Mouse (Mus musculus) embryonic facial prominence, embryonic 11.5 days (tissue): Measurements from ENCODE around the gene Maged1. TPM values are rescaled to one million over a fixed set of nuclear protein-coding genes. Genes with fewer than 3 reads are reported as not detected.

Experiments used
- ATAC-seq: fragments of 200-750 bp; cut with Nextera tagmentation; replicated peaks from 2 replicates; pipeline ENCODE4 v1.8.0; 2017; ENCODE audit warnings: low read depth; ENCODE audit not compliant: insufficient number of reproducible peaks, low FRiP score, low TSS enrichment
- DNase-seq: peaks from one replicate; pipeline ENCODE4 v3.0.0-alpha.2; 2015; ENCODE audit warnings: low spot score
- H3K27ac ChIP-seq: fragments of 300-500 bp; sonication (generic); replicated peaks from 2 replicates; pipeline ENCODE4 v1.5.1; 2014; ENCODE audit warnings: mild to moderate bottlenecking, low read depth, low read length, control low read depth
- H3K27me3 ChIP-seq: fragments of 300-500 bp; sonication (generic); 2 replicates; pipeline ENCODE4 v1.6.1; 2014; ENCODE audit warnings: mild to moderate bottlenecking, low read length, moderate library complexity, mixed read lengths; ENCODE audit not compliant: control insufficient read depth, insufficient read depth
- H3K36me3 ChIP-seq: fragments of 300-500 bp; sonication (generic); replicated peaks from 2 replicates; pipeline ENCODE4 v1.6.1; 2014; ENCODE audit warnings: low read depth, mild to moderate bottlenecking, low read length, moderate library complexity, mixed read lengths; ENCODE audit not compliant: control insufficient read depth, insufficient read depth
- H3K4me1 ChIP-seq: fragments of 300-500 bp; sonication (generic); 2 replicates; pipeline ENCODE4 v1.6.1; 2014; ENCODE audit warnings: low read length, mixed read lengths; ENCODE audit not compliant: control insufficient read depth, insufficient read depth
- H3K4me2 ChIP-seq: fragments of 300-500 bp; sonication (generic); 2 replicates; pipeline ENCODE4 v1.6.1; 2014; ENCODE audit warnings: low read depth, mild to moderate bottlenecking, control low read depth, low read length, moderate library complexity
- H3K4me3 ChIP-seq: fragments of 300-500 bp; sonication (generic); 2 replicates; pipeline ENCODE4 v1.5.1; 2014; ENCODE audit warnings: low read depth, low read length, control low read depth
- H3K9ac ChIP-seq: fragments of 300-500 bp; sonication (generic); replicated peaks from 2 replicates; pipeline ENCODE4 v1.6.1; 2014; ENCODE audit warnings: mild to moderate bottlenecking, control low read depth, low read length
- H3K9me3 ChIP-seq: fragments of 300-500 bp; sonication (generic); replicated peaks from 2 replicates; pipeline ENCODE4 v1.6.1; 2016; ENCODE audit warnings: mild to moderate bottlenecking, low read length, inconsistent platforms, mixed read lengths; ENCODE audit not compliant: control insufficient read depth
- WGBS: fragments of 180-500 bp; shearing (Covaris S2); extraction: QIAGEN DNeasy Blood & Tissue Kit; methylation state at CpG from one replicate; pipeline ENCODE4 v1.1.7; 2014; 5-methylcytosine and 5-hydroxymethylcytosine counted together
- polyA plus RNA-seq: library from polyadenylated mRNA; unstranded; fragments of >200 nt; fragmentation: Nextera tagmentation; extraction: Ambion mirVana; gene quantifications from 2 replicates; pipeline ENCODE4 v1.2.1, GENCODE M21; 2014

Gene Maged1
- polyA plus RNA-seq, 1 experiment from 2014 or later, result 829 TPM

DNA sequence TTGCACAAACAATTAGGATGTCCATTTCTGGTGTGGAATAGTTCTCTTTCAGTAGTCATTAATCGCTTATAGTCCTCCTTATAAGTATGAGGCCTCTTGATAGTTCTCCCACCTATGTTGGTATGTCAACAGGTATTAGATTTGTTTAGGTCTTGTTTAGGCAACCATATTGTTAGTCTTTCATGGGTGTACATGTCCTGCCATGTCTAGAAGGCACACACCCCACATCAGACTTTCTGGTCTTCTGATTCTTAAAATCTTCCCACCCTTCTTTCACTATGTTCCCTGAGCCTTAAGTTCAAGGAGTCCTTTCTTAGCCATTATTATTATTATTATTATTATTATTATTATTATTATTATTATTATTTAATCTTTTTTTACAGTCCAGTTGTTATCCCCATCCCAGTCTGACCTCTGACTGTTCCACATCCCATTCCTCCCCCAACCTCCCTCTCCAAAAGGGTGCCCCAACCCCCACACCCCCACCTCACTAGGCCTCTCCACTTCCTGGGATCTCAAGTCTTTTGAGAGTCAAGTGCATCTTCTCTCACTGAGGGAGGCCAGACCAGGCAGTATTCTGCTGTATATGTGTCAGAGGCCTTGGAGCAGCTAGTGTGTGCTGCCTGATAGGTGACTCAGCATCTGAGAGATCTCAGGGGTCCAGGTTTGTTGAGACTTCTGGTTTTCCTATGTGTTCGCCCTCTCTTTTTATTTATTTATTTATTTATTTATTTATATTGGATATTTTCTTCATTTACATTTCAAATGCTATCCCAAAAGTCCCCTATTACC lies 55.7 kb downstream of the Maged1 start:
- no peak overlapping the region for H3K4me2 ChIP-seq
- no peaks in the 10 kb centered on the region for H3K36me3 ChIP-seq
- 82% methylated on average over 2 of the region's 2 CpGs for WGBS
- H3K9ac ChIP-seq, result no peak overlapping the region
- H3K27me3 ChIP-seq, result no peaks in the 10 kb centered on the region
- no peak for ATAC-seq
- no peak overlapping the region for H3K4me3 ChIP-seq
- no peaks in the 10 kb centered on the region for H3K9me3 ChIP-seq
- no peak overlapping the region for H3K27ac ChIP-seq
- no peak for DNase-seq
- H3K4me1 ChIP-seq, result no peaks in the 10 kb centered on the region

Other genes with a start within 250 kb of the Maged1 start
- gene Fam90a1b, start 175.4 kb downstream of the Maged1 start, polyA plus RNA-seq, result 0.07 TPM in 1 of 2 replicates, not detected in the other
- 116 and 118 TPM in 2 replicates for gene Apoo, start 175.0 kb downstream of the Maged1 start, polyA plus RNA-seq
- gene Gspt2, start 93.9 kb upstream of the Maged1 start, polyA plus RNA-seq, result 7.4 and 10.4 TPM in 2 replicates
- gene Zxdb, start 182.4 kb upstream of the Maged1 start, polyA plus RNA-seq, result 1.9 and 2.4 TPM in 2 replicates